Mouse (Mus musculus) heart, adult 18-20 months (tissue): Measurements from ENCODE around the gene Tmub1. TPM values are rescaled to one million over a fixed set of nuclear protein-coding genes. Genes with fewer than 3 reads are reported as not detected.
A peak's percentile ranks its signal among the peaks of the same experiment; 100 is the strongest.

Experiments used
- DNase-seq, 2 experiments: peaks; one replicate each; pipeline ENCODE4 v3.0.0; 2021 to 2022; ENCODE audit warnings: mixed read lengths in 1 of 2
- total RNA-seq, 2 experiments: library from RNA; stranded (reverse); gene quantifications; 2 replicates each; pipeline ENCODE4 v1.2.3; 2021

Gene Tmub1
- total RNA-seq, 2 experiments from 2014 or later = 10.7 to 10.8 TPM

GRCm38 (mm10) chr5:24453985-24454303 lies 6.3 kb upstream of the Tmub1 start:
- peak in 1 of 2 experiments; percentile 57 for DNase-seq

- DNase-seq = peak in 1 of 2 experiments; percentile 21
These were observed 5.8 kb upstream of the Tmub1 start for GRCm38 (mm10) chr5:24453283-24453984.

GRCm38 (mm10) chr5:24452691-24453233 lies 5.1 kb upstream of the Tmub1 start:
- peak; percentile 43 to 52 for DNase-seq

GRCm38 (mm10) chr5:24452030-24452690 lies 4.5 kb upstream of the Tmub1 start, which contains the start of gene Agap3:
Gene Agap3 (plus strand): TSS chr5:24452177.
- DNase-seq = peak; percentile 42 to 60

DNA sequence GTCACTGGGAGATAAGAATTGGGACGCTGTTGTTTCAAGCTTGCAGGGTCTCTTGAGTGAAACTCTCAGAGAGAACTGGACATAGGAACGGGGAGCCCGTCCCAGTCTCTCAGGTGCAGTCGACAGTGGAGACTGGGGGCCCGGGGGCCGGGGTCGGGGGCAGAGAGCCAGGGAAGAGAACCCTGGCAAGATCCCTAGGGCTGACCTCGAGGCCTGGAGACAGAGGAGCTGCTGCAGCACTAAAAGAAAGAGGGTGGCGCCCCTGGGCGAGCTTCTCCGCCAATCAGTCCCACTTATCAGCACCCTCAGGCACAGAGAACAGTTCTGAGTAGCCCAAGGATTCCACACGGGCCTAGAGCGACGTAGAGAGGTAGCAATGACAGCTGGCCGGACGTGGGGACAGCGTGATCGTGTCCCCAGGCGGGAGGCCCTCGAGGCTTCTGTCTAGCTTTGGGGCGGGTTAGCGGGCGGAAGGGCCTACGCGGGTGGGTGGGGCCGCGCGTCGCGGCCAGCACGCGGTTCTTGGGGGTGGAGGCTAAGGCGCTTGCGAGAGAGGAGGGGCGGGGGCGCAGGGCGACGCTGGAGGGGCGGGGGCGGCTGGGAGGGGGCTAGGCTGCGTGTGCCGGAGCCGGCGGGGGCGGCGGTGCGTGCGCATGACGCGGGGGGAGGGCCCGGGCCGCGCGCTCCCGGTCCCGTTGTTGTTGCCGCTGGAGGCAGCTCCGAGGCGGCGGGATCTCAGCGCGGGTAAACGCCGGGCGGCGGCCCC lies 3.8 kb upstream of the Tmub1 start:
- peak; percentile 85 to 92 for DNase-seq

DNA sequence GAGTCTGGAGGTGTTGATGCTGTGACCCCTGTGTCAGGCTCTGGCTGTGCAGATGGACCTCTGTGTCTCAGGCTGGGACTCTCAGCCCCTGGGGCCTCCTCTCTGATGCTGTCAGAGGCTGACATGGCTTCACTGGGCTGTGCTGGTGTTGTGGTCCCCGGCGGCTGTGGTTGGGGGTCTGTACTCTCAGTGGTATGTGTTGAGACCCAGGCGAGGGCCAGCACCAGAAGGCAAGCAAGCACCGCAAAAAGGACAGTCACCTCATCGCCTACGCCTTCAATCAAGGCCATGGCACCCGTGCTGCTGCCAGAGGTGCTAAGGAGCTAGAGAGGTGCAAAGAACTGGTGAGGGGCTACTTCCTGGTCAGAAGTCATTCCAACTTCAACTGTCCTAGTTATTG lies 1.0 kb downstream of the Tmub1 start:
- DNase-seq = no peak

GRCm38 (mm10) chr5:24445428-24446080 lies 2.1 kb downstream of the Tmub1 start:
- no peak for DNase-seq

DNA sequence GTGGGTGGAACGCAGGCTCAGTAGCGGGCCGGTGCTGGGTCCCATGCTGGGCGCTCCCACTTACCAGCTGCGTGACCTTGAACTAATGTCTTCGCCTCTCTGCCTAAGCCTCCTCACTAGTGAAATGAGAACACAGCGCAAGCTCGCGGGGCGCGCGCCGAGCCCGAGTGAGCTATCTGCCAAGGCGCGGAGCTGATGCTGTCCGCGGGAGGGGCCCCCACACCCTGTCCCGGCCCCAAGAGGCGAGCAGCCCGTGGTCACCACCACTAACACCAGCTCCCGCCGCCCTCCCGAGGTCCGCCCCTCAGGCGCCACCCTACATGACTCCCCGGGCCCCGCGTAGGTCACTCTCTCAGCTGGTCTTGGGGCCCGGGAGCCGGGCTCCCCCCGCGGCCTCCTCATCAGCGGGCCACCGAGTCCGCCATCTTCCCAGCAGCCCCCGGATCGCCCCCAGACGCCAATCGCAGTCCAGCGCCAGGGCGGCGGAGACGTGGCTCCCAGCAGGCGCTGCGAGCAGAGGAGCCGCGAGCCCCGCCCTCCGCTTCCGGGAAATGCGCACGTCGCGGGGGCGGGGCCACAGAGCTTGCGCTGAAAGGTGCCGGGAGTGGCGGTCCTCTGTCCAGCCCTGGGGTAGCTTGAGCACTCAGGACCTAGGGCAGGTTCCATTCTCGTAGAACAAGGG lies 2.8 kb downstream of the Tmub1 start, which contains the start of gene Fastk:
Gene Fastk (minus strand): TSS at position 542 of the 682 bp plus-strand sequence.
- DNase-seq = peak; percentile 96 to 97

- no peak for DNase-seq
These were observed 3.7 kb downstream of the Tmub1 start for GRCm38 (mm10) chr5:24443927-24444326.

- DNase-seq = no peak
These were observed 4.5 kb downstream of the Tmub1 start for GRCm38 (mm10) chr5:24443204-24443603.

- peak in 1 of 2 experiments; percentile 25 for DNase-seq
These were observed 5.6 kb downstream of the Tmub1 start for GRCm38 (mm10) chr5:24442029-24442428.

DNA sequence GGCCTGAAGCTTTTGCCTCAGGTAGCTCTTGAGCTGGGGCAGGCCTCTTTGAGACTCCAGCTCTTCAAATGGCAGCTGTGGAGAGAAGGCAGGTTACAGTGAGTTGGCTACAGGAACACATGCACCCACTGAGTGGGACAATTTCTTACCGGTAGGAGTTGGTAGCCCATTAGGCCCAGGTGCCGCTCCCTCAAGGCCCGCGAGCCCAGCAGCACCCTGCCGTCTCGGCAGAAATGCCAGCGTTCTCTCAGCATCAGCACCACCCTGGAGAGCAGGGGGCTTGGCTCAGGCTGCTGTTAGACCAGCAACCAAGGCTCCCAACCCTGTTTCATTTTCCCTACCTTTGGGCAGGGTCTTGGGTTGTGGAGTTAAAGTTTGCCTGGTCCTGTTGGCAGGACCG lies 6.5 kb downstream of the Tmub1 start:
- DNase-seq = no peak

GRCm38 (mm10) chr5:24433993-24434392 lies 13.7 kb downstream of the Tmub1 start:
- peak in 1 of 2 experiments; percentile 23 for DNase-seq

- DNase-seq = no peak
These were observed 19.1 kb downstream of the Tmub1 start for GRCm38 (mm10) chr5:24428596-24428995.

DNA sequence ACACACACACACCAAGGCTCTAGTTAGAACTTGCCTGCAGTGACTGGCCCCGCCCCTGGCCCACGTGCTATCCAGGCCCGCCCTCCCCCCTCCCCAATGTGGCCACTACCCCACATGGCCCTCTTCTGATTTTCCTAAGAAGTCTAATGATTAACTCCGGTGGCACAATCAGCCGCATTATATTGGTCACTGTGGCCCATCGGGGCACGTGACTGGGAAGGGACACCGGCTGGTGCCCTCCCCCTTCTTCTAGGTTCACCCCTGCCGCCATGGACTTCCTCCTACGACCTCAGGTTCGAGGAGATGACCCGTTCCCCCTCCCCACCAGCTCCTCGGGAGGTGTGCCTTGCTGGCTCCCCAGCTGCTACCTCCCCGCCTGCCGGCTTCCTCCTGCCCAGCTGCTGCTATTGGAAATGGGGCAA lies 19.7 kb downstream of the Tmub1 start:
- DNase-seq = no peak

- DNase-seq = no peak
These were observed 20.4 kb downstream of the Tmub1 start for GRCm38 (mm10) chr5:24427285-24427633.

- no peak for DNase-seq
These were observed 20.9 kb downstream of the Tmub1 start for GRCm38 (mm10) chr5:24426556-24427284.

GRCm38 (mm10) chr5:24426037-24426432 lies 21.6 kb downstream of the Tmub1 start:
- DNase-seq = no peak

GRCm38 (mm10) chr5:24425421-24426036 lies 22.1 kb downstream of the Tmub1 start:
- peak in 1 of 2 experiments; percentile 72 for DNase-seq

DNA sequence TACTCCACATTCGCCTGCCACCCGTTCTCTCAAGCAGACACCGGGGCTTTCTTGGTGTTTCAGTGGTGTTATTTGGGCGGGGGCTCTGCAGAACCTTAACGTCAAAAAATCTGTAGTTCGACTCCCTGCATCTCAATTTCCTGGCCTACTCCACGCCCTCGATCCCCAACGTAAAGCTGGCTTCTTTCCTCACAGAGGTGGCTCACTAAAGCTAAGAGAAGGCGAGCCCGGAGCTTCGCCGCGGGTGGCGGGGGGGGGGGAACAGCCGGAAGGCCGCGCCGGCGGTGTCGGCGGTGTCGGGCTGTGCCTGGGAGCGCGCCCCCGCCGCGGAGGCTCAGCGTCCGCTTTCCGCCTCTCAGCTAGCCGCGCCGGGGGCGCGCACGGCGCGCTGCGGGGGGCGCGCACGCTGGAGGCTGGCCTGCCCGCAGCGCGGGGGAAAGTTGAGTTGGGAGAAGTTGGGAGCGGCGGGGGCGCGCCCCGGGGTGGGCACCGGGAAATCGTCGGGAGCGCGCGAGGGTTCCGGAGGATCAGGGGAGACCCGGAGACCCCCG lies 22.7 kb downstream of the Tmub1 start:
- peak; percentile 86 to 89 for DNase-seq
